Mouse (Mus musculus) layer of hippocampus, postnatal 36 days (tissue): ENCODE measurements around the gene Gcfc2. TPM values are rescaled to one million over a fixed set of nuclear protein-coding genes. Genes with fewer than 3 reads are reported as not detected.

Experiments used
- DNase-seq, 2 experiments: peaks; one replicate each; pipeline ENCODE4 v3.0.0; 2022
- total RNA-seq, 2 experiments: library from RNA; stranded (reverse); gene quantifications; 2 replicates each; pipeline ENCODE4 v1.2.3; 2021

Gcfc2 gene
- total RNA-seq, result 10 to 100 TPM; 13.9 to 16.7 TPM

DNA sequence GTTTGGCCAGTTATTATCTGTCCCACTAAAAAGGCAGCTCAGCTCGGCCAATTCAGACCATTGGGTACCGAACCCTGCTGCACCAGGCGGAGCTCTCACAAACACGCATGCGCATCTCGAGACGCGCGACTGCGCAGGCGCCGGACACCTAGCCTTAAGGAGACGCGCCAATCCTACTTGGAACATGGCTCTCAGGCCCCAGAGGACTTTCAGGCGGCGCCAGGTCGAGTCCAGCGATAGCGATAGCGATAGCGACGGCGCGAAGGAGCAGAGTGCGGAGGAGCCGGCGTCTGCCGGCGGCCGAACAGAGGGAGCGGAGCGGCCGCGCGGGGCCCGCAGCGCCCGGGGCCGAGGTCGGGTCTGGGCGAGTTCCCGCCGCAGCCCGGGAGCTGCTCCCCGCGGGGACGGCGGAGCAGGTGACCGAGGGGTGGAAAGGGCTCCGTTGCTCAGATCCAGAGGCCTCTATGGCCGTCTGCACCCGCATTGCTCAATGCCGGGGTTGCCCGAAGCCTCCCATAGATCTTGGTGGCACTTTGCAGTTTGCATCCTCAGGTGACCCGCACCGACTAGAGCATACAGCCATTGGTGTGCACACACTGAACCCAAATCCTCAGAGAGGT lies at the start of gene Gcfc2:
Gcfc2 (plus strand) TSS at position 147 of the 620 bp plus-strand sequence.
- DNase-seq, result peak; percentile 92 to 93

DNA sequence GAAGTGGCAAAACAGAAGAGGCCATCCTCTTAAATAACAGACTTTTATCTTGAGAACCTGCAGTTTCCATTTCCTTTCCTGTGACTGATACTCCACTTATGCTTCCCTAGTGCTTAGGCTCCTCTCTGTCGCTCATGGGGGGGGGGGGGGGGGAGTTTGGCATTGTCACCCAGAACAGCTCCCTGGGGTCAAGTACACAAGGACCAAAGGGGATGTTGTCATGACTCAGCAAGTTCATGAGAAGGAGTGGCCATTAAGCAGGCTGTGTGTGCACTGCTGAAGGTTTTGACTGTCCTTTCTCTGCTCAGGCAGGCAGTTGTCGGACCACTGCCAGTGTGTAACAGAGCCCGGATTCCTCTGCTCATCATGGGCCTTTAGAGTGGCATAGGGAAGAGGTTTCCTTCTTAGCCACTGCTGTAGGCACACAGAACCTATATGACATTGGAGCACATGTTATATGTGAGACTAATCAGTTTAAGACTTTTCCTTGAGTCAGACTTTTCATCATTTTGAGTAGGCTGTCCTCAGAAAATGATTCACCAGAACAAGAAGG lies 27.7 kb upstream of the Gcfc2 start:
- no peak for DNase-seq

DNA sequence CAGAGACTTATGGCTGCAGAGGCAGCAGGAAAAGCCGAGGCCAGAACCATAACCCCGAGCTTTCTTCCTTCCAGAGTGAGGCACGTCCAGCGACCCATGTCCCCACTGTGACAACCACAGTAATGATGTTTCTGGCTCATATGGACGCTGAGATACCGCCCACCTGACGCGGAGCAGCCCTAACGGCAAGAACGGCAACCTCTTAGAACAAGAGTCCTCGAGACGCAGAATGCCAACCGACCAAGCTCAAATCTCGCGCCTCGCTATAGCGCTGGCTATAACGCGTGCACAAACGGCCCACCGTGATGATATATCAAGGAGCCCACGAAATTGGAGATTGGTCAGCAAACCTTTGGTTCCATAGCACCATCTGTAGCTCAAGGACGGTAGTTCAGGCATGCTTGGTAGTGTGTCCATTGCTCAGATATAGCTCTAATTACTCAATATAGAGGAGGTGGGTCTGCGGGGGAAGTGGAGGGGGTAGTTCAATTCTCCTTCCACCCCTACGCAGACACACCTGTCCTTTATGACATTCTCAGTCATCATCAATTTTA lies 13.1 kb upstream of the Gcfc2 start:
- no peak for DNase-seq

DNA sequence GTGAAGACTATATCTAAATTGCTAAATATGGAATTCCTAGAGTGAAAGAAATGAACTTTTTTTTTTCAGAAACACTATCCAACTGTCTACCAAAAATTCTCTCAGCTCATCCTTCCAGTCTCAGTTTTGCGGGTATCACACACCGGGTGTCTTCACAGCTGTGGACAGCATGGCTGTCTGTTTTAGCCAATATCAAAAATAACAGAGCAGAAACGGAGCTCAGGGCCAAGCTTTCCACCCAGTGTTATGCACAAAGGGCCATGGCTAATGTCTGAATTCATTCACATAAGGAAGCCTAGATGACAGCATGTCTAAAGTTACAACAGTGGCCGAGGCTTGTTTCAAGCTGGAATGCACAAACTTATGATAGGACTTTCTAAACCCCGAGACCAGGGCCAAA lies 12.2 kb upstream of the Gcfc2 start:
- no peak for DNase-seq

DNA sequence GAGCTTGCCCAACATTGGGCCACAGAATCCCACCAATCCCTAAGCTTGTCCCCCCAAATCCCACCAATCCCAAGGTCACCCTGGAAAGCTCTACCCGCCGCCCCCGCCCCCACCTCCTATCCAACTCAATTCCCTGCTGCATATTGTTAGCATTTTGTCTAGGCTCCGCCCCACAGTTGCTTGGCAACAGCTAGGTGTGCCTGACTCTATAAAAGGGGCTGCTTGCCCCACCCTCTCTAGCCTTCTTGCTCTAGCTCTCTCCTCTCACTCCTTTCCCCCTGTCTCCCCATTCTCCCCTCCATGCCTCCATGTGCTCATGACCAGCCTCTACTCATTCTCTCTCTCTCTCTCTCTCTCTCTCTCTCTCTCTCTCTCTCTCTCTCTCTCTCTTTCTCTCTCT lies 11.8 kb upstream of the Gcfc2 start:
- DNase-seq, result no peak

DNA sequence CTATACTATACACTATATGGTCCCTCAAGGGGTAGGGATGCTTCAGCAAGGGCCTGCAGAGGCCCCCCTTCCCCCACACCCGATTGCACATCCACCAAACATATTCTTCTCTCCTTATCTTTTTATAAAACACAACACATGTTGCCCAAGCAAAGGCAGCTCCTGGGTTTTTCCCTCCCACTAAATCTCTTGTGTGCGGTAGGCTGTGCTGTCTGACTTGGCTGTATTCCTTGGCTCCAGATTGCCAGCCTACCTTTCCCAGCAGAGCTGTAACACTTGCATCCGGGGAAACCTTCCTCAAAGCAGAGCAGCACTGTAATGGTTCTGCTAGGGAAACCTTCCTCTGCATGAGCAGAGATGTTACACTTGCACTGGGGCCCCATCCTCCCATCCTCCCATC lies 11.3 kb upstream of the Gcfc2 start:
- peak; percentile 50 to 58 for DNase-seq

DNA sequence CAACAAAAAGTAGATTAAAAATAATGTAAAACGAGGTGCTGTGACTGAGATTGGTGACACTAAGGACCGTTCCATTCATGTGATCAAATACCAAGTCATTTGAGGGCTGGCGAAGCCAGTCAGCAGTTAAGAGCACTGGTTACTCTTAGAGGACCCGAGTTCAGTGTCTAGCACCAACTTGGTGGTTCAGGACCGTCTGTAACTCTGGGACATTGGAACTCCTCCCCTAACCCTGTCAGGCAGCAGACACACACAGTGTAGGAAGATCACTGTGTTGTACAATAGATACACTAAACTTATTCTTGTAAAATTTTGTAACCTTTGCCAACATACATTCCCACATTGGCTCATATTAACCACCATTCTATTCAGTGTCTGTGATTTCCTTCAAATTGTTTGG lies 835 bp downstream of the Gcfc2 start:
- DNase-seq, result no peak

DNA sequence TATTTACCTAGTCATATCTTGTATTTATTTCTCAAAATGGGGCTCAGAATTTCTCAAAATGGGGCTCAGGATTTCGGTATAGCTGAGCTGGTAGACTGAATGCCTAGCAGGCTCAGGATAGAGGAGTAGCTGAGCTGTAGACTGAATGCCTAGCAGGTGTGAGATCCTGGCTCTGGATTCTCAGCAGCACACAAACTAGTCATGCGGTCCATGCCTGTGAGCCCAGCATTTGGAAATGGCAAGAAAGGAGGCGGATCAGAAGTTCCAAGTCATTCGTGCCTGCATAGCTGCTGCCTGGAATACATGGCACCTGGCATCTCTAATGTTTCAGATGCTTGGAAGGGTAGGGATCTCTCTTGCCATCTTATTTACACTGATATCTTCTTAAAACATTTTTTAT lies 5.9 kb downstream of the Gcfc2 start:
- no peak for DNase-seq

DNA sequence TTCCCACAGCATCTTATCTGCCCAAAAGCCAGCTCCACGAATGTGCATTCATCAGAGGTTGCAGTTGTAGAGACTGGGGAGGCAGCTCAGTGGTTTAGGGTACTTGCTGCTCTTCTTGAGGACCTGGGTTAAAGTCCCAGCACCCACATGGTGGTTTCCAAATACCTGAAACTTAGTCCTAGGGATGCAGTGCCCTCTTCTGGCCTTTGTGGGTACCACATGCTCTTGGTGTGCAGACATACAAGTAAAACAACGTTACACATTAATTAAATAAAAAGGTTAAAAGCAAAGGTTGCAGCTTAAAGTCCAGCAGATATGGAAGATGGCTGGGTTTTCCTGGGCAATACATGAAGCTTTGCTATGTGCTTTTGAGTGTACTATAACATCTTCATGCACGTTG lies 9.8 kb downstream of the Gcfc2 start:
- no peak for DNase-seq

DNA sequence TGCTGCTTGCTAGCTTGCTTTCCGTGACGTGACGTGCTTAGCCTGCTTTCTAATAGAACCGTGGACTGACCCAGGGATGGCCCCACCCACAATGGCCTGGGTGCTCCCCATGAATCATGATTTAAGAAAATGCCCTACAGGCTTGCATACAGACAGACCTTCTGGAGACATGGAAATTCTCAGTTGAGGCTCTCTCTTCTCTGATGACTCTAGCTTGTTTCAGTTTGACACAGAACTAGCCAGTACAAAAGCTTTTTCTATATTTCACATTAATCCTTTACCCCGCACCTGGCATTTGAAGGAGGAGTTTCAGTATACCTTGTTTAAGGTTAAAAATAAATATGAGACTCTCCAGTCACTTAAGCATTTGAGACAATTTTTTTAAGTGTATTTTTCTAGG lies 18.2 kb downstream of the Gcfc2 start:
- DNase-seq, result no peak

DNA sequence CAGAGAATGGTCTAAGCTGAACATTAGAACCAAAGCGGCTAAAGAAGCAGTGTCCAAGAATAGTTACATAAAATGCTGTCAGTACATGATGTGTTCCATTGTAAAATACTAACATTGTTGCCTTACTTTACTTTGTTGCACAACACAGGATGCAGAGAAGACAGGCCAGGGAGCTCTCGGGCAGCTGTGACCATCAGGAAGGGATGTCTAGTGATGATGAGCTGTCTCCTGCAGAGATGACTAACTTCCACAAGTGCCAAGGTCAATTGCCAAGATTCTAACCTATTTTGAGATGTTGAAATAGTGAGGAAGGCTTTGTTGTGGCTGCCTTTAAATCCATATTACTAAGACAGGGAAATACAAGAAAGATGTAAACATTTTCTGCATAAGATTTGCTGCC lies 19.8 kb downstream of the Gcfc2 start:
- no peak for DNase-seq

DNA sequence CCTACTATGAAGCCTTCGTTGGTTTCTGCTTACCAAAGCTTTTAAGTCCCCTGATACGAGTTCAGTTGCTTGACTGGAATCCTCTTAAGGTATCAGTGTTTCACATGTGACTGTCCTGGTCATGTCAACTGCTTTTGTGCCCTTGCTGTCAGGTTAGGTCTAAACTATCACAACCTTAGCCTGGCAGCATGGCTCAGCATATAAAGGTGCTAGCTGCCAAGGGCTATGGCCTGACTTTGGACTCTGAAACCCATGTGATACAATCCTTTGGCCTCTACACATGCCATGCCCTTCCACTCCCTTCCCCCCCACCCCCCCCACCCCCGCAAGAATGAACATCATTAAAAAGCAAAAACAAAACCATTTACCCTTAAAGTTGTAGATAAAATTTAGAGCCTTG lies 21.0 kb downstream of the Gcfc2 start:
- no peak for DNase-seq

DNA sequence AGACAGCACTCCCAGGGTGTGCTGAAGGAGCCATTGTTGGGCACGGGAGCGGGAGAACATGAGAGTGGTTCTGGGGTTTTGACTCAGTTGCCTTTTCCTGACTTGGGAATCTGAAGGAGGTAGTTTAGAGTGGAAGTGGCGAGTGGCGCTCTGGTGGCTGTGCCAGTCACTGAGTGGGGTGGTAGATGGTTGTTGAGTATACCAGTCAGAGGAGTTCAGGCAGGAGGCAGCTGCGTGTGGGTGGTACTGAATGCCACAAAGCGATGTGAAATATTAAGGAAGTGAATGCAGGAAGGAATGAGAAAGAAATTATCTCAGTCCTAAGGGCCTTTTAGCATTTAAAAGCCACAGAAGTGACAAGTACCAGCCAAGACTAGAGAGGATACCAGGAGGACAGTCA lies 23.4 kb downstream of the Gcfc2 start:
- no peak for DNase-seq

DNA sequence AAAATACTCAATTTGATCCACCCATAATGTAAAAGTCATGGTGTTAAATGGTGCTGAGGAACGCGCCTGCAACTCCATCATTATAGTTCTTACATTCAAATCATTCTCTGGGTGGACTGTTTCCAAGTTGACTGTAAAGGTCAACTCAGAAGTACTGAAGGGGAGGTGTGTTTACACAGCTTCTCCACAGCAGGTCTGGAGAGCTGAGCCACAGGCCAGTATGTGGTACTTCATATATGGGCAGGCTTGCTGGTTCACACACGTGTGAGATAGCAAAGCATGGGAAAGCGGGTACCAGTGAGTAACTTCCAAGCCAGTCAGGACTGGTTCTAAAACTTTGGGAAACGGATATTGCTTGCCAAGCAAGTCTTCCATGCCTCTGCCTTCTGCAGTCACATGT lies 31.7 kb downstream of the Gcfc2 start:
- DNase-seq, result no peak

DNA sequence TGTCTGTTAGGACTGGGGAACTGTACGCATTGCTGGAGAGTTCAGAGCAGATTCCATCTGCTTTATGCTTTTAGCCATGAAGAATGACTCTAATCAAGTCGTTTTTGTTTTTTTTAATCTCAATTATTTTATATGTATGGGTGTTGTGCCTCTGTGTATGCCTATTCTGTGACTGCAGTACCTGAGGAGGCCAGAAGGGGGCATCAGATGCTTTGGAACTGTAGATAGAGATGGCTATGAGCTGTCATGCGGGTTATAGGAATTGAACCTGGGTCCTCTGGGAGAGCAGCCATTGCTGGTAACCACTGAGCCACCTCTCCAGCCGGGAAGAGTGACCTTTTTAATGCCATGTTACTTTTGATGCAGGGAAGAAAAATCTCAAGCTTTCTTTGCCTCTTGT lies 32.9 kb downstream of the Gcfc2 start:
- DNase-seq, result no peak

DNA sequence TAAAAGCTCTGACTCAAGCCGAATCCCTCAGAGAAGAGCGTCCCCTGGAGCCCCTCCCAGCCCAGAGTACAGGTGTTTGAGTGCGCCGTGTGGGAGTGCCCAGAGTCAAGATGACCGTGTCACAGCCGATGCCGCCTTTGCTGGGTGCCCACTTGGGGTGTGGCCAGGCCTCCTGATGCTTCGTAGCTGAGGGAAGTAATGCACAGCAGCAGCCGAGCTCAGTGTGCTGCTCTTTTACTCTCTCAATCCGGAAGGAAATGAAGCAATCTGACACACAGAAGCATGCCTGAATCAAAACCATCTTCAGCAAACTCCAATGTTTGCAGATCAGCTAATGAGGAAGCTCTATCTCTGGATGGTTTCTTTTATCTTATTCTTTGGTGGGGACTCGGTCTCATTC lies 34.5 kb downstream of the Gcfc2 start:
- no peak for DNase-seq

DNA sequence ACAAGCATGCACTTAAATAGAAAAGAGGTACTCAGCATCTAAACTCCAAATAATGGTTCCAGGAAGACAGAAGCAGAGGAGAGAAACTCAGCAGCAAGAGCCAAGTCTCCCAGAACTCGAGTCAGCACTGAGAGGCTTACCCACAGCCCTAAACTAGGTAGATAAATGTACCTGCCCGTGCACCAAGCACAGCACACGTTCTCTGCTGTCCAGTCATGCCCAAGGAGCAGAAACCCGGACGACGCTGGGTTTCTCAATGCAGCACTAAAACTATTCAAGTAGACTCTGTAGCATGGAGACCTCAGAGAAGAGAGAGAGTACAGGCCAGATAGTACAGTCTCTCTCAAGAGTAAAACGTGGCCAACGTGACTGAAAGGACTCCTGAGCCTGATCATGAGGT lies 36.4 kb downstream of the Gcfc2 start:
- no peak for DNase-seq

DNA sequence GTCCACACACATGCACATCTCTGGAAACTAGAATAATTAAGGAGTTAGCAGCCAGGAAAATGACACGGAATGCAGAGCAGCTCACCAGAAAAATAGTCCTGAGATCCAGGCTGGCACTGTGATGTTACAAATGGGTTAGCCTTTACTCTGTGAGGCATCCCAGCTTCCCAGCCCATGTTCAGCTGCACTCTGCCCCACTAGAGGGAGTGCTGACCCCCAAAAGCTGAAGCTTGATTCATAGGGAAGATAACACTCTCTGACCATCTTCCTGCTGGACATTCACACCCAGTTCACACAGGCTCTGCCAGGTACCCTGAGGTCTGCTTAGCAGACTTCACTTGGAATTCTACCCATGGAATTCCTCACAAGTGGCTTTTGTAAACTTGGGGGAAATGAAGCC lies 36.8 kb downstream of the Gcfc2 start:
- no peak for DNase-seq

DNA sequence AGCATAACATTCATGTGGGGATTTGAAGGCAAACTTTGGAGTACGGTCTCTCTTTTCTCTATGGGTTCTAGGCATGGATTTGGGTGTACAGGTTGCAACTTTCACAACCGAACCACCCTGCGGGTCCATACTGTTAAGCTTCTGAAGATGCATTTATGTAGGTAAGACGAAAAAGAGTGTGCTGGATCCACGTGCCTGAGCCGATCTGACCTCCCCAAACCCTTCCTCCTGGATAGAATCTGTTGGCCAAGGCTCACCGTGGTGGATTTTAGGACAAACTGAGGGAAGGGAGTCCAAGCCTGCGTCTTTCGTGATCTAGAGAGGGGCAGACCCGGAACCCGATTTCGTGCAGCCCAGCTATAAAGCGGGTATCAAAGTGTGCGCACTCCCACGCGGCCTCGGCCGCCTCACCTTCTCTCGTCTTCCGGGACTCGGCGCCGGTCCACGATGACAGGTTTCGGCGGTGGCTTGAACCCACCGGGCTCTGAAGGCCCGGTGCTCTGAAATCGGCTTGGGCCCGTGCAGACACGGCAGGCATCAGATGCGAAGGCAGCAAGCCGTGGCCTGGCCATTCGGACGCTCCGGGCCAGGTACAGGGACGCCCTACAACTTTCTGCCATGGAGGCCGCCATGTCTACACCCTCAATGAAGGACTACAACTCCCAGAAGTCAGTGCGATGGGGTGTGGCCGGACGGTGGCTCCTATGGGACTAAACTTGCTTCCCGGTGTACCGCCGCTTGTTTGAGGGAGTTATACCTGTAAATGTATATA lies 42.0 kb downstream of the Gcfc2 start, which contains the start of gene Mrpl19:
Mrpl19 (minus strand) TSS at position 663 of the 772 bp plus-strand sequence.
- DNase-seq, result peak; percentile 90 to 93

DNA sequence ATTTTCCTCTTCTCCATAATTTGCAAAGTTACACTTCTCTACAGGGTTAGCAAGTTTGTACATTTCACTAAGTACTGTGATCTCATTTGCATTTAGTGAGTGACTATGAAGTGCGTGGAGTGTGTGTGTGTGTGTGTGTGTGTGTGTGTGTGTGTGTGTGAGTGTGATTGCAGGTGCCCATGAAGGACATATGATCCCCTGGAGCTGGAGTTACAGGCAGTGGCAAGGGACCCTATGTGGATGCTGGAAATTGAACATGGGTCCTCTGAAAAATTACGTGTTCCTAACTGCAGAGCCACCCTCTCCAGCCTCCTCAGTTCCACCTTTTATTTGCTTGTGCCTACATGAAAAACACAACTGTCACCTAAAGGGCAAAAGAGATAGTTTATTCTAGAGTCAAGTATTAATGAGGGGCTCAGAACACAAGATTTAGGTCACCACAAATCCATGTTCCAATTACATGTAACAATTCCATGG lies 42.6 kb downstream of the Gcfc2 start:
- no peak for DNase-seq

DNA sequence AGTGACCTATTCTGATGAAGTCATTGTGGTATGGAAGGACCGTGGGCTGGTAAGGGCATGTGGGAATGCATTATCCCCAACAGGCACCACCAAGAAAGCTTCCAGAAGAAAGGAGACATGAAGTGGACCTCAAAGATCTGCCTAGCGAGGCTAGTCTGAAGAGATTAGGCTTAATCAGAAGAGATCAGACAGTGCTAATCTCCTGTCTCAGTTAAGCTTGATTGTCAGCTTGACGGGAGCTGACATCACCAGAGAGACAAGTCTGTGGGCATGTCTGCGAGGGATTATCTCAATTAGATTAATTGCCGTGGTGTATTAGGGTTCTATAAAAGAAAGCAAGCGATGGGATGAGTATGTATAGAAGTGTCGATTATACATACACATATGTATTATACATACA lies 47.7 kb downstream of the Gcfc2 start:
- no peak for DNase-seq

DNA sequence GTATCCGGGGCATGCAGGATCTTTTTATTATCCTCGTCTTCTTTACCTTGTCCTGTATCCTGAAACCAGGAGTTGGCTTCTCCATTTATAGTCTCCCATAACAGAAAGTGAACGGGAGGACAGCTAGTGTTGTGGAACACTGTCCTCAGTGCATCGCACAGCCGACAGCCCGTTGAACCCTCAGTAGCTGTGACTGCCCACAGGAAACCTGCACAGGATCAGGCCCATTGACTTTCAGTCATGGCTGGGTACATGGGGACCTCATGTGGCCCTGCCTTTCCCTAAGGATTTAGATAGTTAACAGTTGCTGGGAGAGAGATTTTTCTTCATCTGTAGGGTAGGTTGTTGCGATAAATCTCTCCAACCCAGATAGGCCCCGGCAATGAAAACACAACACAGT lies 49.1 kb downstream of the Gcfc2 start:
- no peak for DNase-seq

DNA sequence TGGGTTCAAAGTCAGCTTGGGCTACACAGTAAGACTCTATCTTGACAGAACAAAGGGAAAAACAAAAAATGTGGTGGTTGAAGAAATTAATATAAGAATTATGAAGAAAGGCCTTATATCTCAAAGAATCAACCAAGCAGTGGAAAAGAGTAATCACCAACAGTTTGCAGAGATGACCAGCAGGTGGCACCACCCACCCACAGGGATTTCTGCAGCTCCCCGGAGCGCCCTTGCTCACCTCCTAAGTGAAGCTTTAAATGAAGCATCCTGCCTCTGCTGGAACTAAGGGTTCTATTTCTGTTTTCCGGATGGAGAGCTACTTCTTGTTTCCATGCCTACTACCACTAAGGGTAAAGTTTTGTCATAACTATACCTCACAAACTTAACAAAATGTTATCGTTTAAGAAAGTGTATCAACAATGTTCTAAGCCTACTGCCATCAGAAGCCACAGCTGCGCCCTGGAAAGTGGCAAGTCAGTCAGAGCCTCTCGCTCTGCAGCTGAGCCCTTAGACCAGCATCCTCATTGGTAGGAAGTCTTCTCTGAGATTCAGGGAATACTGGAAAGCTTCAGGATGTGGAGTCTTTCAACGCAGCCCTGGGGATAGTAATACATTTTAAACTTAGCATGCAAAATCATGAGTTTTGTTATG lies 52.6 kb downstream of the Gcfc2 start:
- DNase-seq, result peak; percentile 70 to 81
